Mouse (Mus musculus) liver, embryonic 14.5 days (tissue): ENCODE measurements around the gene Gck.

Source experiments
- CTCF ChIP-seq: IDR thresholded peaks from 2 replicates; pipeline ENCODE4 v1.5.1; 2016; ENCODE audit warnings: antibody characterized with exemption, low read depth, control low read depth
- EP300 ChIP-seq: IDR thresholded peaks from 2 replicates; pipeline ENCODE4 v1.6.1; 2016; ENCODE audit warnings: antibody characterized with exemption, low read depth

- no peak for TF ChIP-seq EP300
- no peak for TF ChIP-seq CTCF
Measured at GRCm38 (mm10) chr11:5924699-5925098, 25.2 kb downstream of the Gck start.
